Mouse (Mus musculus): Measurements from ENCODE around the gene Cep83.

Gene Cep83

GRCm38 (mm10) chr10:94827325-94827724, 138.9 kb downstream of the Cep83 start:
- no peak for DNase-seq

GRCm38 (mm10) chr10:94827890-94828733, 139.7 kb downstream of the Cep83 start:
- DNase-seq, result no peak

GRCm38 (mm10) chr10:94828734-94829230, 140.3 kb downstream of the Cep83 start:
- DNase-seq, result no peak

- peak; percentile 78 to 81 for DNase-seq
Measured at GRCm38 (mm10) chr10:94829407-94829806, 141.0 kb downstream of the Cep83 start.

GRCm38 (mm10) chr10:94835874-94836273, 147.4 kb downstream of the Cep83 start:
- DNase-seq, result no peak
